9 mouse cellular contexts compared by ENCODE assay signal in the genomic region with DNA sequence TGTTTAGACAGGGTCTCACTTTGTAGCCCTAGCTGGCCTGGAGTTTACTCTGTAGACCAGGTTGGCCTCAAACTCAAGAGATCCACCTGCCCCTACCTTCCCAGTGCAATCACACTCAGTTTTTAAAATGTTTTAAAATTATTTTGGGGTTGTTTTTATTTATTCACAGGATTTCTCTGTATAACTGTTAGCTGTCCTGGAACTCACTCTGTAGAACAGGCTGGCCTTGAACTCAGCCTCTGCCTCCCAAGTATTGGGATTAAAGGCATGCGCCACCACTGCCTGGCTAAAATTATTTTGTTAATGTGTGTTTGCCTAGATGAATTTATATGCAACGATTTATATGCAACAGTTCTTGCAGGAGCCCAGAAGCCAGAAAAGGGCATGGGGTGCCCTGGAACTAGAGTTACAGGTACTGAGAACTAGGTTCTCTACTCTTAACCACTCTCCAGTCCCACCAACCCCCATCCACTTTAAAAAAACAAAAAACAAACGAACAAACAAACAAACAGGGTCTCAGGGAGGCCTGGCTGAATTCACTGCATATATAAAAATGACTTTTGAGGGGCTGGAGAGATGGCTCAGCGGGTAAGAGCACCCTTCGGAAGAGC. TPM values are rescaled to one million over a fixed set of nuclear protein-coding genes. Genes with fewer than 3 reads are reported as not detected.
DNase-seq lines count a peak whose midpoint lies in the region; ATAC-seq and TF ChIP-seq lines count a peak whose summit lies in the region.
"Had no signal": no experiment of that assay in that cellular context is flagged by ENCODE, and none has a peak within 500 bp of the region (broad histone marks: within the 10 kb centered on the region; RNA-seq: fewer than 3 reads in every experiment).

No protein-coding gene starts in this region.

- no peaks in the 10 kb centered on the region for H3K27me3 ChIP-seq in lung, embryonic 15.5 days
- no peaks in the 10 kb centered on the region for H3K27me3 ChIP-seq in embryonic facial prominence, embryonic 15.5 days
- H3K27me3 ChIP-seq in limb, embryonic 13.5 days = no peaks in the 10 kb centered on the region
- no peaks in the 10 kb centered on the region for H3K27me3 ChIP-seq in stomach, embryonic 14.5 days (ENCODE audit: control insufficient read depth, insufficient read depth, low read length)
- H3K27me3 ChIP-seq: megakaryocyte, embryonic 14.5 days had no signal

- TF ChIP-seq CTCF in lung, adult 2 months (IDR thresholded peaks at IDR 0.05; ENCODE audit: insufficient read depth, low read length) = no peak

- no peaks in the 10 kb centered on the region for H3K9me3 ChIP-seq in lung, embryonic 15.5 days
- no peaks in the 10 kb centered on the region for H3K9me3 ChIP-seq in embryonic facial prominence, embryonic 15.5 days (replicated peaks)
- H3K9me3 ChIP-seq in limb, embryonic 13.5 days = no peaks in the 10 kb centered on the region
- H3K9me3 ChIP-seq in stomach, embryonic 14.5 days (ENCODE audit: control insufficient read depth, low read depth, low read length) = no peaks in the 10 kb centered on the region

- H3K27ac ChIP-seq in lung, embryonic 15.5 days = peak overlapping the region; percentile 33; the same call in 1 of the 2 replicates
- peak overlapping the region; percentile 44; the same call in 1 of the 2 replicates for H3K27ac ChIP-seq in embryonic facial prominence, embryonic 15.5 days (replicated peaks)
- peak overlapping the region; percentile 33; the same call in 1 of the 2 replicates for H3K27ac ChIP-seq in limb, embryonic 13.5 days
- peak overlapping the region; percentile 48; the same call in 1 of the 2 replicates for H3K27ac ChIP-seq in stomach, embryonic 14.5 days (ENCODE audit: low read length)

- no peak overlapping the region for H3K9ac ChIP-seq in lung, embryonic 15.5 days
- no peak overlapping the region for H3K9ac ChIP-seq in embryonic facial prominence, embryonic 15.5 days
- no peak overlapping the region for H3K9ac ChIP-seq in limb, embryonic 13.5 days
- H3K9ac ChIP-seq in stomach, embryonic 14.5 days (replicated peaks; ENCODE audit: low read depth, low read length) = no peak overlapping the region

- 44% methylated on average over 5 of the region's 5 CpGs for WGBS in lung, embryonic 15.5 days
- WGBS in lung, adult 2 months = 40% methylated on average over 5 of the region's 5 CpGs
- WGBS in embryonic facial prominence, embryonic 15.5 days = 42% methylated on average over 5 of the region's 5 CpGs
- 59% methylated on average over 5 of the region's 5 CpGs for WGBS in limb, embryonic 13.5 days
- WGBS in stomach, embryonic 14.5 days = 58% methylated on average over 5 of the region's 5 CpGs

- peaks cover 6% of the 10 kb centered on the region for H3K4me1 ChIP-seq in lung, embryonic 15.5 days
- peaks cover 11% of the 10 kb centered on the region for H3K4me1 ChIP-seq in lung, adult 2 months (ENCODE audit: control insufficient read depth, insufficient read depth, low read length)
- peaks cover 10% of the 10 kb centered on the region; the same call in 1 of the 2 replicates for H3K4me1 ChIP-seq in embryonic facial prominence, embryonic 15.5 days
- H3K4me1 ChIP-seq in limb, embryonic 13.5 days = peaks cover 16% of the 10 kb centered on the region
- no peaks in the 10 kb centered on the region for H3K4me1 ChIP-seq in stomach, embryonic 14.5 days (ENCODE audit: control insufficient read depth, insufficient read depth, low read length)

- H3K4me2 ChIP-seq in lung, embryonic 15.5 days = peak overlapping the region; percentile 45; the same call in 1 of the 2 replicates
- H3K4me2 ChIP-seq in embryonic facial prominence, embryonic 15.5 days (replicated peaks) = no peak overlapping the region
- H3K4me2 ChIP-seq in limb, embryonic 13.5 days (replicated peaks) = peak overlapping the region; percentile 56; the same call in 1 of the 2 replicates
- no peak overlapping the region for H3K4me2 ChIP-seq in stomach, embryonic 14.5 days (replicated peaks; ENCODE audit: low read depth, low read length)

- ATAC-seq in lung, embryonic 15.5 days (ENCODE audit: borderline replicate concordance, extremely low read depth, low FRiP score, low TSS enrichment) = no peak
- ATAC-seq in embryonic facial prominence, embryonic 15.5 days (ENCODE audit: insufficient number of reproducible peaks, low FRiP score, low TSS enrichment, low read depth) = no peak
- no peak for ATAC-seq in limb, embryonic 13.5 days (ENCODE audit: low FRiP score, low read depth)
- ATAC-seq in stomach, embryonic 14.5 days (ENCODE audit: insufficient number of reproducible peaks, insufficient read depth, low FRiP score, low read depth) = no peak

- DNase-seq in lung, adult 2 months = no peak
- no peak for DNase-seq in left cerebral cortex, postnatal 4 days
- DNase-seq in retina, postnatal 1 day = no peak
- DNase-seq in ovary, adult 18-20 months (ENCODE audit: low spot score) = no peak

- intact Hi-C loops in left cerebral cortex, postnatal 4 days (cut with DNase I) = no loop called here

- H3K4me3 ChIP-seq in lung, embryonic 15.5 days = no peak overlapping the region
- no peak overlapping the region for H3K4me3 ChIP-seq in lung, adult 2 months (replicated peaks; ENCODE audit: extremely low read depth, low read depth, low read length)
- no peak overlapping the region for H3K4me3 ChIP-seq in embryonic facial prominence, embryonic 15.5 days (replicated peaks)
- H3K4me3 ChIP-seq in limb, embryonic 13.5 days = no peak overlapping the region
- 0 out of 2 replicates have a peak overlapping the region, but pooled peaks have one; percentile 15 for H3K4me3 ChIP-seq in stomach, embryonic 14.5 days (ENCODE audit: low read depth, low read length)

- no peak for TF ChIP-seq POLR2A in lung, adult 2 months (IDR thresholded peaks at IDR 0.05; ENCODE audit: borderline replicate concordance, extremely low read depth, low read depth, low read length)

- peaks cover 16% of the 10 kb centered on the region for H3K36me3 ChIP-seq in lung, embryonic 15.5 days
- peaks cover 9% of the 10 kb centered on the region for H3K36me3 ChIP-seq in embryonic facial prominence, embryonic 15.5 days
- H3K36me3 ChIP-seq in limb, embryonic 13.5 days = peaks cover 21% of the 10 kb centered on the region
- peaks cover 16% of the 10 kb centered on the region for H3K36me3 ChIP-seq in stomach, embryonic 14.5 days (ENCODE audit: control insufficient read depth, insufficient read depth, low read length)

RNA-seq across cellular contexts. Expression of gene Actg1, which starts 3.9 kb away (rescaled TPM):
- polyA plus RNA-seq in lung, embryonic 15.5 days (2015; fragmentation: Nextera tagmentation; extraction: Ambion mirVana) = 2,618 and 2,638 TPM in 2 replicates
- 941 and 1,175 TPM in 2 replicates for polyA plus RNA-seq in lung, adult 2 months (2012; rRNA removed)
- 2,143 and 2,279 TPM in 2 replicates for polyA plus RNA-seq in embryonic facial prominence, embryonic 15.5 days (2015; fragmentation: Nextera tagmentation; extraction: Ambion mirVana)
- polyA plus RNA-seq in limb, embryonic 13.5 days (2015; fragmentation: Nextera tagmentation; extraction: Ambion mirVana) = 2,628 and 2,724 TPM in 2 replicates
- 2,902 and 3,014 TPM in 2 replicates for polyA plus RNA-seq in stomach, embryonic 14.5 days (2014; fragmentation: Nextera tagmentation; extraction: Ambion mirVana)
- total RNA-seq in left cerebral cortex, postnatal 4 days (2021) = 1,000 to 10,000 TPM; 3,514 to 3,537 TPM

RNA-seq across cellular contexts. Expression of gene Fscn2, which starts 16.9 kb away (rescaled TPM):
- 0.38 and 0.56 TPM in 2 replicates for polyA plus RNA-seq in lung, embryonic 15.5 days (2015; fragmentation: Nextera tagmentation; extraction: Ambion mirVana)
- polyA plus RNA-seq in lung, adult 2 months (2012; rRNA removed) = 0.06 and 0.60 TPM in 2 replicates
- 0.98 and 1.1 TPM in 2 replicates for polyA plus RNA-seq in embryonic facial prominence, embryonic 15.5 days (2015; fragmentation: Nextera tagmentation; extraction: Ambion mirVana)
- polyA plus RNA-seq in limb, embryonic 13.5 days (2015; fragmentation: Nextera tagmentation; extraction: Ambion mirVana) = 0.52 and 0.61 TPM in 2 replicates
- 0.30 and 0.59 TPM in 2 replicates for polyA plus RNA-seq in stomach, embryonic 14.5 days (2014; fragmentation: Nextera tagmentation; extraction: Ambion mirVana)
- under 1 TPM; 0.42 to 0.44 TPM for total RNA-seq in left cerebral cortex, postnatal 4 days (2021)

RNA-seq across cellular contexts. Expression of gene Faap100, which starts 34.1 kb away (rescaled TPM):
- 36.9 and 37.4 TPM in 2 replicates for polyA plus RNA-seq in lung, embryonic 15.5 days (2015; fragmentation: Nextera tagmentation; extraction: Ambion mirVana)
- polyA plus RNA-seq in lung, adult 2 months (2012; rRNA removed) = 61.9 and 67.1 TPM in 2 replicates
- 35.8 and 39.8 TPM in 2 replicates for polyA plus RNA-seq in embryonic facial prominence, embryonic 15.5 days (2015; fragmentation: Nextera tagmentation; extraction: Ambion mirVana)
- polyA plus RNA-seq in limb, embryonic 13.5 days (2015; fragmentation: Nextera tagmentation; extraction: Ambion mirVana) = 37.0 and 38.6 TPM in 2 replicates
- 35.7 and 40.2 TPM in 2 replicates for polyA plus RNA-seq in stomach, embryonic 14.5 days (2014; fragmentation: Nextera tagmentation; extraction: Ambion mirVana)
- total RNA-seq in left cerebral cortex, postnatal 4 days (2021) = 100 to 1,000 TPM in 1 of 2 experiments, 10 to 100 TPM in 1; 94.5 to 100 TPM

Comparison
In these comparisons a context has a peak if more than half of its experiments do, and no peak if none do; other contexts are left out.
1. H3K4me2 ChIP-seq: peak in lung, embryonic 15.5 days (single experiment) and limb, embryonic 13.5 days (single experiment); none in embryonic facial prominence, embryonic 15.5 days (single experiment) and stomach, embryonic 14.5 days (single experiment).
2. Peak in every context shown above with its lines, with median percentiles within 50 percentile points of each other: H3K27ac ChIP-seq.